Mouse (Mus musculus) layer of hippocampus, postnatal 10 days (tissue): Measurements from ENCODE around the gene D630045J12Rik. TPM values are rescaled to one million over a fixed set of nuclear protein-coding genes. Genes with fewer than 3 reads are reported as not detected.

Experiments
- DNase-seq, 2 experiments: peaks; one replicate each; pipeline ENCODE4 v3.0.0; 2021; ENCODE audit warnings: low spot score in 2 of 2
- total RNA-seq, 2 experiments: library from RNA; stranded (reverse); gene quantifications; 2 replicates each; pipeline ENCODE4 v1.2.3; 2021

The D630045J12Rik gene
- total RNA-seq, 2 experiments from 2014 or later, result 40.9 to 41.7 TPM

DNA sequence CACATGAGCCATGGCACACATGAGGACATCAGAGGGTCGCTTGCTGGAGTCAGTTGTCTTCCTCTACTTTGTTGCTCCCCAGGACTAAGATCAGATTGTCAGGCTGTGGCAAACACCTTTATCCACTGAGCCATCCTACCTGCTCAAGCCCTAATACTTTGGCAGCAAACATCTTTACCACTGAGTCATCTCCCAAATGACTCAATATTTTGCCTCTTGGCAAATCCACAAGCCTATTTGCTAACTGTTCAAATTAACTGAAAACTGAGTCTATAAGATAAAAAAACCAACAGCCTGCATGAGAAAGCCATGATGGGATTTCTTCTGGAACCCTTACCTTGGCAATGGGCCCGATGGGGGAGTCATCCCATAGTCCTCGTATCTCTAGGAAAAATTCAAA, 114.7 kb downstream of the D630045J12Rik start:
- no peak for DNase-seq

GRCm38 (mm10) chr6:38134806-38135559, 118.8 kb downstream of the D630045J12Rik start:
- DNase-seq, result peak; percentile 69 to 77

DNA sequence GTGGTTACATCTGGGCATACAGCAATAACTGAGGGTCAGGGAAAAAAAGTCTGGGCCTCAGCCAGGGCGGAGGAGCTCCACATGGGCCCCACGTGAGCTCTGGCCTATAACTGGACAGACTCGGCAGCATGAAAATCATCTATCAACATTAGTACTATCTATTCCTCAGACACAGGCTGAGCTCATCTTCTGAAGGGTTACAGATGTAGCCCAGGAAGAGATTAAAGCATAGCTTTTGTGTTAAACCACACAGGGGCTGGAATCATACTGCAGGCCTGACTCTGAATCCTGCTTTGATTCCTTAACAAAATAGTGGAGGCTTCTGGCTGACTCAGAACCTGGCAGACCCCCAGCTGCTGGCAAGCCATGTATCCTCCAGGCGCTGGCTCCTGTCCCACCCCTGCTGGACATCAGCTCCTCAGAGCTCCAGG, 122.0 kb downstream of the D630045J12Rik start:
- peak; percentile 43 to 63 for DNase-seq

DNA sequence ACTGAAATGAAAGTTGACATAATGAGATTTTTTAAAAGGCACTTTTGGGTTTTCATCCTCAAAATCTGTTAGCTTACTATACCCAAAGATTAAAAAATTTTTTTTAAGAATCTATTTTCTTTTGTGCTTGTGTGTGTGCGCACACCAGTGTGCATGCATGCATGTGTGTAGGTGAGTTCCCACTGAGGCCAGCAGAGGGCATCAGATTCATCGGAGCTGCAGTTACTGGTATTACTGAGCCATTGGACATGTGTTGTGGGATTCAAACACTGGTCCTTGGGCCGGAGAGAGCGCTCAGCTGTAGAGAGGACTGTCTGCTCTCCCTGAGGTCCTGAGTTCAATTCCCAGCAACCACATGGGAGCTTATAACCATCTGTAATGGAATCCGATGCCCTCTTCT, 123.9 kb downstream of the D630045J12Rik start:
- no peak for DNase-seq

DNA sequence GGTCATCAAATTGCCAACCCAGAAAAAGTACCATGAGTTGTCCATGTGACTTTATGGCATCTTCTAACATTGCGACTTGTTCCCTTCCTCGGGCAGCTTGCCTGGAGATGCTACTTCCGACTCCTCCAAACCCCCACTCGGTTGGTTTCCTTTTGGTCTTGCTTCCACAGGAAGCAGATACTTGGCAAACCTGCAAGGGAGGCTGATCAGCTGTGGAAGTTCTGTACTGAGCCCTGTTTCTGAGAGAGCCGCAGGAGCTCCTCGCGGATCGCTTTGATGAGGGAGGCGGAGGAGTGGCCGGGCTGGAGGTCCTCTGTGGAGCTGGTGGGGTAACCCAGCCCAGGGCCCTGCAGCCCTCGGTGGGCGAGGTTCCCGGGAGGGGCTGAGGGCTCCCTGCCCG, 125.7 kb downstream of the D630045J12Rik start:
- DNase-seq, result no peak

DNA sequence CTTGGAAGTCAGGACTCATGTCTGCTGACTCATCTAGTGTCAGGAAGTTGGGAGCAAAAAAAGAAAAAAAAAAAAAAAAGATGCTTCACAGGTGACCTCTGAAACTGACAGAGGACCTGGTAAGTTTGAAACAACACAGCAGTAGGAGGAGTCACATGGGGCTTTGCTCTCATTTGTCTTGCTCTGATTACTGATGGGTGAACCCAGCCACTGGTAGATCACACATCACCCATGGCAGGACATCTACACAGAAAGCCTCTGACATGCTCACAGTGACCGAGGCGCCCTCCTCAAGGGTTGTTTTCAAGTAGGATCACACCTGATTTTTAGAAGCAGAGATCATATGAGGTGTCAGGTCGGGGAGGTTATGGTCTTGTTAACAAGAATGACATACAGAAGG, 128.3 kb downstream of the D630045J12Rik start:
- no peak for DNase-seq

- no peak for DNase-seq
These were observed 128.9 kb downstream of the D630045J12Rik start for GRCm38 (mm10) chr6:38124882-38125281.

DNA sequence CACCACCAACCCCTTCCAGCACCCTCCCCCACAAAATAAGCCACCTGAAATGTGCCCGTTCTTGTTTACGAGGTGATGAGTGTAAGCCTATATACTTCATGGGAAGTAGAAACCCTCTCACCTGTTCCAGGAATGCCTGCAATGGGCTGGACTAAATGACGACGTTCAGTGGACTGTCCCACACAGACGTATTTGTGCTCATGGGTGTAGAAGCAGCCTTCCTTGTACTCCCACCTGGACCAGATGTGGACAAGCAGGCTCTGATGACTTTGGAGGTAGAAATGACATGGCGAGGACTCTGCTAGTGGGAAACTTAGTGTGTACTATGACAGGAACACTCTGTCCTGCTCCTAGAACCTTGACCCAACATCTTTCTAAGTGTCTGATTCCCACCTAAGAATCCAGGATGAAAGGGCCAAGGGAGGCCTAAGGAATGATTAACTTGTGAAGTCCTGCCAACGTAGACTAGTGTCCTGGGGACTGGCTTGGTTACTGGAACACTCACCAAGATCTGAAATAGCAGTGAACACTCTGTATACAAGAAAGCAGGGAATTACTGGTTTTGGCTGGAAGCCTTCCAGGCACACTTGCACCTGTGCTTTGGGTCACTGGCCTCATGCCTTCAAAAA, 129.5 kb downstream of the D630045J12Rik start, which contains the start of gene Atp6v0a4:
TSS of gene Atp6v0a4 (minus strand) at position 380 of the 629 bp plus-strand sequence.
- DNase-seq, result no peak

DNA sequence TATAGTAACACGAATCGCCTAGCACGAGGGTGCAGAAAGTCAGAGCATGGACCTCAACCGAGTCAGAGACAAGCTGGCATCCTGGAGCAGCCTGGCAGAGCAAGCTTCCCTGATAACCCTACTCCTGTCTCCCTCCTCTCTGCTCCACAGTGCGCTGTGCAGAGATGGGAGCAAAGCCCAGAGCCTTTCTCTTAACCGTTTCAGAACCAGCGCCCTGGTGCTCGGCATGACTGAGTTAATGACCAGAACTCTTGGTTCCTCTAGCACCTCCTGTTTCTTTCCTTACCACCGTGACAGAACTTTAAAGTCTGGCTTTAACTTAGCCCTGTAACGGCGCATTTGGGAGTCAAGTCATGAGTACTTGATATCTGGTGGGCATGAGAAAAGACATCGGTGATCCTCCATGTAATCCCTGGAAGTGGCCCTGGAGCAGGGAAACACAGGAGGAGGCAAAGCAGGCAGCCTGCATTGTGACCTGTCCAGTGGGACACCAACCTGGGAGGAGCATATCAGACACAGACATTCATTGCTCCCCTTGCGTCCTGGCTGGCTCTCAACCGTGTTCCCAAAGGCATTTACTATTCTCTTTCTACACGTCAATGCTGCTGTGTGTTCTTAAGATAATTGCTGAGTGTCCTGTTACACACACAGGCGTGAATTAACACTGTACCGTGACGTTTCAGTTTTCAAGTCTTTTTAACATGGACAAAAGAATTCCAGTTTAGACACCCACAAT, 130.2 kb downstream of the D630045J12Rik start:
- no peak for DNase-seq

DNA sequence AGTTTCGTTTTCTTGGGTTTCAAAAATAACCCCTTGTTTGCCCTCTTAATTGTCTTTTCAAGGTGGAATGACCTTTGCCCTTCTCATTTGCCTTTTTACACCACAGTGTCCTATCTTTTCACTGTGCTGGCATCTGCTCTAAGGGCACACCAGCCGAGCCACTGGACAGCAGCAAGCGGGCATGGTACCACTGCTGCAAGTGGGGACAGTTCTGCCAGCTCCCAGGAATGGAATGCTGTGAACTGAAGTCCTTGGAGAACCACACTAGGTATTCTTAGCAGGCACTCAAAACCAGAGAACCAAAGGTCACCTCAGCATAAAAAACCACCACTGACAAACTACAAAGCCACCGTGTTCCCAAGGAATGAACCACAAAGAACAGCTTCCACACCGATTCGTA, 131.0 kb downstream of the D630045J12Rik start:
- no peak for DNase-seq

- DNase-seq, result no peak
These were observed 132.0 kb downstream of the D630045J12Rik start for GRCm38 (mm10) chr6:38121843-38122242.

- no peak for DNase-seq
These were observed 133.0 kb downstream of the D630045J12Rik start for GRCm38 (mm10) chr6:38120681-38121371.

GRCm38 (mm10) chr6:38118341-38118740, 135.5 kb downstream of the D630045J12Rik start:
- DNase-seq, result no peak

DNA sequence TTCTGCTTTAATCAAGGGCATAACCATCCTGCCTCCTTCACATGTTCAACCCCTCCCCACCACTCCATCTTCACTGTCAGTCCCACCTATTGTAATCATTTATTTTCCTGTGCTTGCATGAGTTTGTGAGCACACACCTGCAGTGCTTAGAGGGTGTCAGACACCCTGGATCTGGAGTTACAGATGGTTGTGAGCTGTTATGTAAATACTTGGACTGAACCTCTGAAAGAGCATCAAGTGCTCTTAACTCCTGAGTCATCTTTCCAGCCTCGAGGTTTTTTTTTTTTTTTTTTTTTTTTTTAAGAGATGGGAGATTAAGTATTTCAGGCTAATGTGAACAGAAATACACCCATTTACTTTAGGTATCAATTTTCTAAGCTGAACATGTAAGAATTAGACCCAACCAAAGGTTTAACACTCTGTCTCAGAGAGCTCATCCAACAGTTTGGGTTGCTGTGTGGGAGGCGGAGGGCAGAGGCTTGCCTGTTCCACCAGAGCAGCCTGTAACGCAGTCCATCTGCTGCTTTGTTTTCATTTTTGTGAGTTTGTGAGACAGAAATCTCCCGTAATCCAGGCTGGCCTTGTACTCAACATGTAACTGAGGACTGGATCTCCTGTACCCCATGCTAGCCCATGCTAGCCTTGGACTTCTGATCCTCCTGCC, 137.6 kb downstream of the D630045J12Rik start:
- no peak for DNase-seq

DNA sequence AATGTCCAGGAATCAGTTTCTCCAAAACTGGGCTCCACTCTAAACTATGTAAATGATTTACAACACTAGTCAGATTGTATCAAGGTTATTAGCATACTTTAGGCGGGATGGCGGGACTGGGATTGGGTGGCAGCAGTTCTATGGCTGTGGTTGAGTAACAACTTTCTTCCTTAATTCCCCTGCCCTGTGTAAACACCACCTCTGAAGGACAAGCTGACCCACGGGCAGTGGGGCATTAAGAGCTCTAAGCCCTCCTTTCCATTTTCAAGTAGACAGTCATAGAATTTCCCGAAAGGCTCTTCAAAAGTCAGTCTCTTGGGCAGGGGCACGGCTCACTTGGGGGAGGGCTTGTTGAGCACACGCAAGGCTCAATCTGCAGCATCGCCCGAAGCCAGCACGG, 142.9 kb downstream of the D630045J12Rik start:
- no peak for DNase-seq

GRCm38 (mm10) chr6:38109871-38110270, 143.9 kb downstream of the D630045J12Rik start:
- DNase-seq, result no peak

DNA sequence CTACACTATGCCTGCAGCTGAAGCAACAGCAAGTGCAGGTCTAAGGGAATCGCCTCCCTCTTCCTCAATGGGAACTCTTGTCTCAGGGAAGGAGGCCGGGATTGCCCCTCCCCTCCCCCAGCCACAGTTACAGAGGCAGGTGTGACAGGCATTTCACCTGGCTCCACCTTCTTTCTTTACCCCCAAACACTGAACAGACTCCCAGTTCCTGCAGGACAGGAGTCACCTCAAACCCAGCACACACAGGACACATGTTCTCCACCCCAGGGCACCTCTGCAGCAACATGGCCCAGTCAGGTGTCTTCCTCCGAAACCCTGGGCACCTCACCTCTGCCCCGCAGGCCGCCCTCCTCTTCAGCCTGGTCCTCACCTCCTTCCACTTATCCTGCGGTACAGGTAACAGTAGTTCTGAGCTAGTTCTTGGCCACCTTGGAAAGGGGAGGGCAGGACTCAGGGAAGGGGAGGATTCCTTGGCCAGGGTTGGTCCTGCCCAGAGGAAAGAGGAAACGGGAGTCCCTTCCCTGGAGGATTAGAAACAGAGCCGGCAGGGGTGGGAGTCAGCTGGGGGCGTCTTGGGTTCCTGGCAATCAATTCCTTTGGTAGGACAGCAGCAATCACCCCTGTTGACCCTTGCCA, 144.5 kb downstream of the D630045J12Rik start, which contains the start of gene Tmem213:
TSS of gene Tmem213 (plus strand) at position 96 of the 636 bp plus-strand sequence.
- no peak for DNase-seq

GRCm38 (mm10) chr6:38108449-38108848, 145.4 kb downstream of the D630045J12Rik start:
- no peak for DNase-seq

- DNase-seq, result no peak
These were observed 147.9 kb downstream of the D630045J12Rik start for GRCm38 (mm10) chr6:38105924-38106323.

- no peak for DNase-seq
These were observed 150.0 kb downstream of the D630045J12Rik start for GRCm38 (mm10) chr6:38103775-38104174.
